Mouse (Mus musculus) spleen, adult 2 months (tissue): ENCODE data around the gene Sort1. TPM values are rescaled to one million over a fixed set of nuclear protein-coding genes. Genes with fewer than 3 reads are reported as not detected.
"Not testable (repeated sequence)": the region's sequence is repeated elsewhere in the genome, so short reads cannot be mapped to it uniquely, and the experiment has no call there.

Experiments used
- DNase-seq, 2 experiments: peaks; one replicate each; pipeline versions ENCODE4 v3.0.0 to v3.0.0-alpha.2; 2012 to 2021; ENCODE audit warnings: low spot score in 2 of 2, low read depth in 1 of 2
- H3K27ac ChIP-seq: fragments of 200-500 bp; 2 replicates; pipeline ENCODE4 v1.5.1; 2012; ENCODE audit warnings: low read length, inconsistent platforms; ENCODE audit not compliant: insufficient read depth
- H3K27me3 ChIP-seq: fragments of 200-500 bp; 2 replicates; pipeline ENCODE4 v1.6.1; 2012; ENCODE audit warnings: mild to moderate bottlenecking, moderate library complexity, low read length, inconsistent platforms; ENCODE audit not compliant: control insufficient read depth, insufficient read depth
- H3K36me3 ChIP-seq: fragments of 200-500 bp; 2 replicates; pipeline ENCODE4 v1.6.1; 2012; ENCODE audit warnings: mild to moderate bottlenecking, low read length, inconsistent platforms; ENCODE audit not compliant: control insufficient read depth, insufficient read depth
- H3K4me1 ChIP-seq: fragments of 200-500 bp; 2 replicates; pipeline ENCODE4 v1.6.1; 2011; ENCODE audit warnings: inconsistent platforms; ENCODE audit not compliant: control insufficient read depth, insufficient read depth, insufficient read length
- H3K4me3 ChIP-seq: fragments of 200-500 bp; 2 replicates; pipeline ENCODE4 v1.5.1; 2011; ENCODE audit warnings: mild to moderate bottlenecking, inconsistent platforms; ENCODE audit not compliant: insufficient read depth, insufficient read length; ENCODE audit errors: extremely low read depth
- CTCF ChIP-seq: fragments of 200-500 bp; IDR thresholded peaks from 2 replicates; pipeline ENCODE4 v1.5.1; 2011; ENCODE audit warnings: mild to moderate bottlenecking, inconsistent platforms; ENCODE audit not compliant: insufficient read depth, insufficient read length, insufficient replicate concordance; ENCODE audit errors: extremely low read depth
- POLR2A ChIP-seq: fragments of 200-500 bp; IDR thresholded peaks from 2 replicates; pipeline ENCODE4 v1.6.1; 2011; ENCODE audit warnings: low read depth, low read length, inconsistent platforms
- WGBS: fragments of 180-500 bp; shearing (Covaris S2); methylation state at CpG from one replicate; pipeline ENCODE4 v1.1.7; 2018; 5-methylcytosine and 5-hydroxymethylcytosine counted together
- polyA plus RNA-seq: library from polyadenylated mRNA; depleted of rRNA; stranded (reverse); fragments of >200 nt; gene quantifications from 2 replicates; pipeline ENCODE4 v1.2.3, GENCODE M21; 2012; rRNA removed

The Sort1 gene
- 10.7 and 11.4 TPM in 2 replicates for polyA plus RNA-seq

GRCm38 (mm10) chr3:108283781-108284601, at the start of gene Sort1:
TSS of gene Sort1 (plus strand) at chr3:108284082.
- WGBS = 1% methylated on average over 109 of the region's 109 CpGs
- Histone ChIP-seq H3K36me3 (peaks cover 3% of the 10 kb centered on the region; the same call in 1 of the 2 replicates), H3K4me1 (no peaks in the 10 kb centered on the region; the same call in 1 of the 2 replicates), H3K27me3 (peaks cover 12% of the 10 kb centered on the region), H3K4me3 (peak within 1 kb of the TSS; percentile 53), H3K27ac (0 out of 2 replicates have a peak within 1 kb of the TSS, but pooled peaks have one; percentile 19)
- peak in 1 of 2 experiments; percentile 40 for DNase-seq
- TF ChIP-seq POLR2A (no peak), CTCF (no peak)

GRCm38 (mm10) chr3:108237474-108238102, 46.3 kb upstream of the Sort1 start:
- H3K27me3 ChIP-seq, H3K36me3 ChIP-seq, H3K4me1 ChIP-seq, DNase-seq, H3K27ac ChIP-seq, H3K4me3 ChIP-seq: not testable (repeated sequence)
- 81% methylated on average over 4 of the region's 4 CpGs for WGBS

- WGBS = 88% methylated on average over 3 of the region's 3 CpGs
- DNase-seq = no peak
- TF ChIP-seq POLR2A (no peak), CTCF (no peak)
- Histone ChIP-seq H3K4me3 (no peak overlapping the region), H3K27me3 (no peaks in the 10 kb centered on the region), H3K36me3 (no peaks in the 10 kb centered on the region), H3K27ac (no peak overlapping the region), H3K4me1 (no peaks in the 10 kb centered on the region)
Measured at GRCm38 (mm10) chr3:108241243-108241839, 42.5 kb upstream of the Sort1 start.

GRCm38 (mm10) chr3:108246857-108247256, 37.0 kb upstream of the Sort1 start:
- TF ChIP-seq CTCF (no peak), POLR2A (no peak)
- Histone ChIP-seq H3K27ac (no peak overlapping the region), H3K4me3 (no peak overlapping the region), H3K4me1 (no peaks in the 10 kb centered on the region), H3K36me3 (no peaks in the 10 kb centered on the region), H3K27me3 (no peaks in the 10 kb centered on the region)
- no peak for DNase-seq
- 38% methylated on average over 2 of the region's 2 CpGs for WGBS

GRCm38 (mm10) chr3:108256719-108257637, 26.9 kb upstream of the Sort1 start, which contains the start of gene Psma5:
TSS of gene Psma5 (plus strand) at chr3:108256926.
- under 1% methylated on average over 78 of the region's 79 CpGs for WGBS
- peak; percentile 89 to 97 for DNase-seq

GRCm38 (mm10) chr3:108257831-108258500, 25.9 kb upstream of the Sort1 start:
- H3K4me3 ChIP-seq = peak overlapping the region; percentile 72; the same call in 1 of the 2 replicates
- no peaks in the 10 kb centered on the region for H3K27me3 ChIP-seq
- DNase-seq = no peak
- WGBS = 18% methylated on average over 3 of the region's 3 CpGs
- no peak overlapping the region for H3K27ac ChIP-seq
- H3K36me3 ChIP-seq = peaks cover 3% of the 10 kb centered on the region
- no peaks in the 10 kb centered on the region for H3K4me1 ChIP-seq
- TF ChIP-seq CTCF = no peak
- TF ChIP-seq POLR2A = no peak

More at GRCm38 (mm10) chr3:108256719-108257637, 26.9 kb upstream of the Sort1 start, which contains the start of gene Psma5:
- H3K27me3 ChIP-seq = no peaks in the 10 kb centered on the region
- H3K4me3 ChIP-seq = peak within 1 kb of the TSS; percentile 72
- H3K36me3 ChIP-seq = no peaks in the 10 kb centered on the region; the same call in 1 of the 2 replicates
- TF ChIP-seq CTCF (no peak), POLR2A (no peak)
- H3K27ac ChIP-seq = peak within 1 kb of the TSS; percentile 67
- H3K4me1 ChIP-seq = no peaks in the 10 kb centered on the region
